Comparison of ENCODE assay signal across 29 mouse cellular contexts in genomic region chr1:173456761-173457160, GRCm38 (mm10). TPM values are rescaled to one million over a fixed set of nuclear protein-coding genes. Genes with fewer than 3 reads are reported as not detected.
DNase-seq lines count a peak whose midpoint lies in the region; ATAC-seq and TF ChIP-seq lines count a peak whose summit lies in the region.
"Had no signal": no experiment of that assay in that cellular context is flagged by ENCODE, and none has a peak within 500 bp of the region (broad histone marks: within the 10 kb centered on the region; RNA-seq: fewer than 3 reads in every experiment).

No protein-coding gene starts in this region.

- TF ChIP-seq CTCF in heart, postnatal 0 days (IDR thresholded peaks at IDR 0.05; ENCODE audit: low read depth), result no peak

- H3K27me3 ChIP-seq in heart, postnatal 0 days (ENCODE audit: control insufficient read depth, insufficient read depth, low read length), result no peaks in the 10 kb centered on the region
- H3K27me3 ChIP-seq: limb, embryonic 12.5 days; liver, embryonic 13.5 days; stomach, embryonic 15.5 days had no signal

- H3K36me3 ChIP-seq in heart, postnatal 0 days (replicated peaks; ENCODE audit: control insufficient read depth, insufficient read depth, low read length), result no peaks in the 10 kb centered on the region
- H3K36me3 ChIP-seq: G1E; limb, embryonic 12.5 days; liver, embryonic 13.5 days; stomach, embryonic 15.5 days had no signal

- peak; percentile 3 to 12 for DNase-seq in cerebellum, postnatal 10 days
- no peak for DNase-seq in cerebellum, postnatal 25 days
- DNase-seq in heart, postnatal 0 days (ENCODE audit: low spot score), result peak; percentile 9
- DNase-seq in heart, adult 11 months, result no peak
- peak; percentile 13 for DNase-seq in 416B (ENCODE audit: low read depth)
- peak; percentile 65 for DNase-seq in adipocyte (ENCODE audit: low spot score)
- DNase-seq in frontal cortex, adult 2 months (ENCODE audit: extremely low spot score in 1 of 2, low spot score in 1 of 2), result no peak
- DNase-seq: cerebellum, adult 11 months; gastrocnemius, postnatal 10 days; liver, embryonic 13.5 days; lung, adult 2 months; lung, postnatal 14 days; right cerebral cortex, postnatal 14 days had no signal

- H3K4me3 ChIP-seq in heart, postnatal 0 days (ENCODE audit: low read depth, low read length), result no peak overlapping the region
- H3K4me3 ChIP-seq: limb, embryonic 12.5 days; liver, embryonic 13.5 days; stomach, embryonic 15.5 days had no signal

- TF ChIP-seq EP300 in heart, postnatal 0 days (IDR thresholded peaks at IDR 0.05; ENCODE audit: low read depth), result no peak

- H3K4me1 ChIP-seq in heart, postnatal 0 days (ENCODE audit: control insufficient read depth, insufficient read depth), result no peaks in the 10 kb centered on the region
- H3K4me1 ChIP-seq: limb, embryonic 12.5 days; liver, embryonic 13.5 days; stomach, embryonic 15.5 days had no signal

- 81% methylated on average over 5 of the region's 5 CpGs for WGBS in heart, postnatal 0 days

- H3K9ac ChIP-seq in heart, postnatal 0 days (replicated peaks; ENCODE audit: low read depth, low read length), result no peak overlapping the region
- H3K9ac ChIP-seq: forebrain, postnatal 0 days; hindbrain, embryonic 14.5 days; limb, embryonic 12.5 days; liver, embryonic 13.5 days; stomach, embryonic 15.5 days had no signal

- H3K9me3 ChIP-seq in heart, postnatal 0 days (replicated peaks; ENCODE audit: control insufficient read depth, low read length), result no peaks in the 10 kb centered on the region
- H3K9me3 ChIP-seq: G1E; limb, embryonic 12.5 days; liver, embryonic 13.5 days; stomach, embryonic 15.5 days had no signal

- no peak overlapping the region for H3K27ac ChIP-seq in heart, postnatal 0 days (ENCODE audit: low read depth)
- H3K27ac ChIP-seq: hindbrain, embryonic 14.5 days; limb, embryonic 12.5 days; liver, embryonic 13.5 days; stomach, embryonic 15.5 days had no signal

- no peak overlapping the region for H3K4me2 ChIP-seq in heart, postnatal 0 days (ENCODE audit: low read depth, low read length)
- H3K4me2 ChIP-seq: heart, embryonic 11.5 days; hindbrain, embryonic 14.5 days; limb, embryonic 12.5 days; liver, embryonic 13.5 days; stomach, embryonic 15.5 days had no signal

- no peak for ATAC-seq in heart, postnatal 0 days (ENCODE audit: insufficient read depth, low read depth)
- ATAC-seq: intestine, postnatal 0 days had no signal

RNA-seq across cellular contexts. Expression of gene Ifi206, which starts 34.1 kb away (rescaled TPM):
- total RNA-seq in heart, postnatal 0 days (2014; rRNA removed; ENCODE audit: low replicate concordance), result 0.04 and 0.27 TPM in 2 replicates
- 0.14 TPM in 2 replicates for polyA plus RNA-seq in heart, postnatal 0 days (2015; fragmentation: Nextera tagmentation; extraction: Ambion mirVana)
- 0.12 and 0.13 TPM in 2 replicates for polyA plus RNA-seq in frontal cortex, adult 2 months (2012; rRNA removed)
- total RNA-seq: forebrain, postnatal 0 days; gastrocnemius, postnatal 10 days; heart, postnatal 4 days; layer of hippocampus, adult 18-20 months; layer of hippocampus, postnatal 10 days; left cerebral cortex, adult 18-20 months; left cerebral cortex, postnatal 25 days had no signal
- polyA plus RNA-seq: C2C12; embryonic facial prominence, embryonic 11.5 days; G1E; hindbrain, embryonic 14.5 days; limb, embryonic 12.5 days; neural tube, embryonic 14.5 days; Patski had no signal

Comparison
In these comparisons a context has a peak if more than half of its experiments do, and no peak if none do; other contexts are left out.
1. DNase-seq: peak in cerebellum, postnatal 10 days (2 of 2), heart, postnatal 0 days (single experiment), 416B (single experiment) and adipocyte (single experiment); none in cerebellum, postnatal 25 days (0 of 2), heart, adult 11 months (single experiment) and frontal cortex, adult 2 months (0 of 2).